Mouse (Mus musculus) left cerebral cortex, postnatal 14 days (tissue): ENCODE measurements at regions not wholly inside any gene's neighbourhood (a gene's known extent, or its start where the extent isn't known, plus 50 kb on each side); places are given as distances from the start of the nearest gene placed in this dataset.

Experiments
- DNase-seq, 2 experiments: peaks; one replicate each; pipeline ENCODE4 v3.0.0; 2021 to 2022; ENCODE audit warnings: low spot score in 2 of 2, mixed read lengths in 1 of 2
- intact Hi-C: fragments of 180-260 bp; cut with DNase I; formaldehyde crosslinking; loops from one replicate; pipeline ENCODE4 v1.15.1; 2025

DNA sequence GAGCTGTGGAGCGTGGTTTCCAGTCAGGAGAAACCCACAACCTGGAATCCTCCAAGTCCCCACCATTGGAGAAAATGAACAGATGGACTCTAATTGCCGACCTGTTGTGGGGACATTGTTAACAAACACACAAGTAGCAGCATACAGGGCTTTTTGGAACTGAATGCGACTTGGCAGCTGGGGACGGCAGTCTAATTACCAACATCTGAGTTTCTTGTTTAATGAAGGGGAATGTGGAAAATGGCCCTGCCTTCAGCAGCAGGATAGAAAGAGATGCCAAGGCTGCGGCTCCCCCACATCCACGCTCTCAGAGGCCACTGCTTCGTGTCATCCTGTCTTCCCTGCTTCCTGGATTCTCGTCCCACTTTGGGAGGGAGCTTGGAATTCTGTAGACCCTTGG is 276.6 kb upstream of the Irx5 start:
- peak; percentile 5 for DNase-seq
- intact Hi-C loops = no loop called here

DNA sequence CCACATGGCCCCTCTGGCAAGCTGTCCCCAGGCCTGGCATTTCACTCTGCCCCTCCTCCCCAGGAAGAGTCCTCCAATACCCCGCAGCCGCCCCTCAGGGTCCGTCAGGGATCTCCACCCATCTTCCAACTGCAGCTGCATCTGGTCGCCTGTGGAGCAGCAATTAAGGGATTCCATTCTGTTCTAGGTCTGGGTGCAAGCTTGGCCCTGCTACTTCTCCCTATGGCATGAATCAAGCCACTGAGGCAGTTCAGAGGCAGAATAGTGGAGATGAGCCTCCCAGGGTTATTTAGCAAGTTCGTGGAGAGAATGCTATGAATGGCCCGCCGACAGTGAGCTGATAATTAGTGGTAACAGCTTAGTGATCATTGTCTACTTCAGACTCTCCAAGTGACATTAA is 275.7 kb upstream of the Irx3 start:
- intact Hi-C loops = loop anchor here (10.0 kb wide), 1 partner anchor 277 kb away; the partner anchor contains the start of gene Irx5
- DNase-seq = no peak

- intact Hi-C loops = loop anchor here (10.0 kb wide), 1 partner anchor 283 kb away; the partner anchor contains the start of gene Irx5
- DNase-seq = no peak
Observed at GRCm38 (mm10) chr8:92072254-92072615, 270.4 kb upstream of the Irx3 start.

GRCm38 (mm10) chr8:92071305-92072253 is 269.7 kb upstream of the Irx3 start:
- intact Hi-C loops = loop anchor here (10.0 kb wide), 1 partner anchor 283 kb away; the partner anchor contains the start of gene Irx5
- no peak for DNase-seq

GRCm38 (mm10) chr8:92070704-92071103 is 268.8 kb upstream of the Irx3 start:
- intact Hi-C loops = loop anchor here (10.0 kb wide), 1 partner anchor 284 kb away; the partner anchor contains the start of gene Irx5
- DNase-seq = no peak

DNA sequence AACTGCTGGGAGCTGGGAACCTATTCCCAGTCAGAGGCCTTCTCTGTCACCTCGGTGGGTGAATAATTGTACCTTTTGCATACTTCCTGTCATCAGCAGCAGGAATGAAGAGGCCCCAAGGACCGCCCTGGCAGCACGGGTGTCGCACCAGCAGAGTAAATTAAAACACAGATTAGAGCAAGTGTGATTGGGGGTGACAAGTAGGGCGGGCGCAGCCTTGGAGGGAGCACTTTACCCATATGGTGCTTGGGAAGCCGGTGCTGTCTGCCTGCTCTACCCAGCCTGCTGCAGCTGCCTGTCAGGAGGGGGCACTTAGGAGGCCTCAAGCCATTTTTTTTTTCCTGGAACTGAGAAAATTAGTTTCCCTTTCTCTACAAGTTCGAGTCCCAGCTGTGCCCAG is 264.6 kb upstream of the Irx3 start:
- no peak for DNase-seq

DNA sequence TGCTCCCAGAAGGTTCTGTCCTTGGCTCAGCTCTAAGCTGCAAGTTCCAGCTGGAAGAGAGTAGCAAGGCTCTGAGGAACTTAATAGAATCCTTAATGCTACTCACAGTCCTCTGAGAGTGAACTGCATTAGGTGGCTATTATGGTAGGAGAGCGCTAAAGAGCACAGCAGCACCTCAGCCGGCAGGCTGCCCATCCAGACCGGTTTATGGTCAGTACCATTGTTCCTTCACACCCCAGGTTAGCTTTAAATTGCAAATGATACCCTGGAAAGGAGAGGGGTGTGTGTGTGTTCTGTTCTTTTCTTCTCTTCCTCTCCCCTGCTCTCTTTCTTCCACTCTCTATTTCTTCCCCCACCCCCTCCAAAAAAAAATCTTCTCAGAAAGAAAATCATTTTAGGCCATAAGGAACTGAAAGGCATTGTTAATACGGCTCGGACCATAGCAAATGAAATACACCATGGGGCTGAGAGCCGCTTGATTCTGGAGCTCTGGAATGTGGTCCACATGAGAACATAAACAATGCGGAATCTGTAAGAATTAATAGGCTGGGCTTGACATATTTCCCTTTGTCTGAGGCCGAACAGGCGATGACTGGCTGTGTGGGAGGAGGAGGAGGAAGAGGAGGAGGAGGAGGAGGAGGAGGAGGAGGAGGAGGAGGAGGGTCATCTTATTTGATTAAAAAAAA is 263.8 kb upstream of the Irx3 start:
- intact Hi-C loops = no loop called here
- DNase-seq = no peak

More for the DNA sequence above, 264.6 kb upstream of the Irx3 start:
- intact Hi-C loops = no loop called here

- no peak for DNase-seq
Observed at GRCm38 (mm10) chr8:92064971-92065370, 263.1 kb upstream of the Irx3 start.

GRCm38 (mm10) chr8:92064175-92064821 is 262.4 kb upstream of the Irx3 start:
- intact Hi-C loops = no loop called here
- DNase-seq = no peak

More at GRCm38 (mm10) chr8:92064971-92065370, 263.1 kb upstream of the Irx3 start:
- intact Hi-C loops = no loop called here

GRCm38 (mm10) chr8:92063333-92063732 is 261.5 kb upstream of the Irx3 start:
- intact Hi-C loops = no loop called here
- DNase-seq = no peak

DNA sequence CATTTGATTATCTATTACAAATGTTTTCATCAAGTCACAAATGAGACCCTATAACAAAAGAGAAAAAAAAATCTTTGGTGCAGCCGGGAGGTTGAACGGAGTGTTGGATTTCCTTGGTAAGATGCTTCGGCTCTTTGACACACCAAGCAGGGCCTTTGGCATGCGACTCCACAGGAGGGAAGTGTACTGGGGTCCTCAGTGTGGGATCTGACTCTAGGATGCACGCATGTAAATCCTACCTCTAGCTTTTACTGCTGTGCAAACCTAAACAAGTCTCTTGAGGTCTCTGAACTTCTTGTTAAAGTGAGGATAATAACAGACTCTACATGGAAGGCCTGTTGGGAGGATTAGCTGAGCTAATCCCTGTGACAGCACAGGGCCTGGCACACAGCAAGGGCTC is 257.6 kb upstream of the Irx3 start:
- DNase-seq = no peak
- intact Hi-C loops = no loop called here

- DNase-seq = no peak
- intact Hi-C loops = no loop called here
Observed at GRCm38 (mm10) chr8:92058953-92059352, 257.1 kb upstream of the Irx3 start.

- no peak for DNase-seq
- intact Hi-C loops = no loop called here
Observed at GRCm38 (mm10) chr8:92057857-92058256, 256.0 kb upstream of the Irx3 start.

- intact Hi-C loops = no loop called here
- DNase-seq = no peak
Observed at GRCm38 (mm10) chr8:92055590-92055989, 253.7 kb upstream of the Irx3 start.

DNA sequence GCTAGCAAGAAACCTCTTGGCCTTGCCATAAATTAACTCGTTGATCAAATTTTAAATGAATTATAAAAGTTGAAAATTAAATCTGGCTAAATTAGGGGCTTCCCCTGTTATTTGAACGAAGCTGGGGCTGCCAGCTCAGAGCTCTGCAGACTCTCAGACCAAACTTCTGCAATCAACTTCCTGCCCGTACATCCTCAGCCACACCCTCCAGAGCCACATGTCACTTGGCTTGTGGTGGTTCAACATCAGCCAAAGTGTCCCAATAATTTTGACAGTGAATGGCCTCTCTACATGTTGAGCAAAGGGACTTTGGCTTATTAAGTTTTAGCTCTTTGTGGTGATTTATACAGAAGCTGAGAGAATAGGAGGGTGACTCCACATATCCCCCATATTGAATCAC is 242.8 kb upstream of the Irx3 start:
- DNase-seq = no peak
- intact Hi-C loops = no loop called here

DNA sequence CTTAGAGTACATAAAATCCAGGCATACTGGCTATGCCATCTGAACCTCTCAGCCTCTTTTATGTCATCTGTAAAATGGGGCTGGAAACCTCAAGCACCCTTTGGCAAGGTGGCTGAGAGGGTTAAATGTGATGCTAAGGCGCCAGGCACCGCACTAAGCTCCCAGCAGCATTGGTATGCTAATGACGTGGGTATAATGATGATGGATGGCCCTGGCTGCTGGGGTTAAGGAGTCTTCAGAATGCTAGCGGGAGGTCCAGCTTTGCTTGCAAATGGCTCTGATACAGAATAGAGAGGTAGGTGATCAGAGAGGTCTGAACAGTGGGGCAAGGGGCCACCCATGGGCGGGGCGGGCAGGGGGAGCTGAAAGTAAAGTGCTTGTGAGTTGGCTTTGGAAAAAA is 241.1 kb upstream of the Irx3 start:
- no peak for DNase-seq
- intact Hi-C loops = no loop called here

GRCm38 (mm10) chr8:92029954-92030353 is 228.1 kb upstream of the Irx3 start:
- intact Hi-C loops = no loop called here
- DNase-seq = peak in 1 of 2 experiments; percentile 2

DNA sequence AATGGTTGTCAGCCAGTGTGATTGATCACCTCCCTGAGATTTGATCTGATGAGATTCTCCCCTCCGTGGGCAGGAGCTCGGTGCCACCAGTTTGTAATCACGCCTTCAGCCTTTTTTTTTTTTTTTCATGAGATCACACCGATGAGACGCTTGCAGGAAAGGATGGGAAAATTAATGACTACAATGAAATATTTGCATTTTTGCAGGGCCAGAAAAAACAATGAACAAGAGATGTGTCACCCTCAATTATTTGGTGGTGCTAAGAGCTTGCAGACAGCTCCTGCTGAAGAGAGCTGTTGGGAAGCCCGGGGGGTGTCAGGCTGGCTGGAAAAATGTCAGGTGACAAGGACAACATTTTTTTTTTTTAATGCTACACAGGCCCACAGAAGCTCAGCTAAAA is 227.6 kb upstream of the Irx3 start:
- no peak for DNase-seq
- intact Hi-C loops = no loop called here

DNA sequence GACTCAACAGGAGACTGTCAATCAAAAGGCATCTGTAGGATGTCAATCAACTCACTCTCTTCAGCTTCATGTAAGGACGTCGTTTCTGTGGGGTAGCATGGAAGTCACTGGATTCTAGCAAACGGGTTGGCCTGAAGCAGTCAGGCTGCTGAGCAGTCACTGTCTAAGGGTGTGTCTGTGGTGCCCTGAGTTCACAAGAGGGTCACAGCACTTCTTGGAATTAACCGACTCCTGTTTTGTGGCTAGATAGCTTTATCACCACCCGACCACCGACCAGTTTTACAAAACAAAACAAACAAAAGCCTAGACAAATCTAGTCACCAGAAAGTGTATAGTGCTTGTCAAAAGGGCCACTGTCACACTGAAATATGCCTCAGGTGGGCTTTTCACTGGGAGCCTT is 226.4 kb upstream of the Irx3 start:
- no peak for DNase-seq
- intact Hi-C loops = no loop called here

- intact Hi-C loops = no loop called here
Observed at GRCm38 (mm10) chr8:92024133-92024532, 222.3 kb upstream of the Irx3 start.

More at GRCm38 (mm10) chr8:92024133-92024532, 222.3 kb upstream of the Irx3 start:
- DNase-seq = no peak
